Mouse (Mus musculus) heart, embryonic 11.5 days (tissue): ENCODE data around the gene Zcrb1. TPM values are rescaled to one million over a fixed set of nuclear protein-coding genes. Genes with fewer than 3 reads are reported as not detected.
A peak's percentile ranks its signal among the peaks of the same experiment; 100 is the strongest.
"Not testable (repeated sequence)": the region's sequence is repeated elsewhere in the genome, so short reads cannot be mapped to it uniquely, and the experiment has no call there.

Experiments
- ATAC-seq: fragments of 200-750 bp; cut with Nextera tagmentation; replicated peaks from 2 replicates; pipeline ENCODE4 v1.8.0; 2017; ENCODE audit warnings: moderate library complexity; ENCODE audit not compliant: insufficient number of reproducible peaks, low FRiP score, low TSS enrichment
- H3K27ac ChIP-seq: fragments of 300-500 bp; sonication (generic); 2 replicates; pipeline ENCODE4 v1.5.1; 2014; ENCODE audit warnings: mild to moderate bottlenecking, low read depth, low read length
- H3K27me3 ChIP-seq: fragments of 300-500 bp; sonication (generic); 2 replicates; pipeline ENCODE4 v1.6.1; 2014; ENCODE audit warnings: mild to moderate bottlenecking, low read length, mixed read lengths; ENCODE audit not compliant: control insufficient read depth, insufficient read depth
- H3K36me3 ChIP-seq: fragments of 300-500 bp; sonication (generic); 2 replicates; pipeline ENCODE4 v1.6.1; 2014; ENCODE audit warnings: mild to moderate bottlenecking, low read length, moderate library complexity, mixed read lengths; ENCODE audit not compliant: control insufficient read depth, insufficient read depth
- H3K4me1 ChIP-seq: fragments of 300-500 bp; sonication (generic); 2 replicates; pipeline ENCODE4 v1.6.1; 2014; ENCODE audit warnings: low read length; ENCODE audit not compliant: control insufficient read depth, insufficient read depth
- H3K4me2 ChIP-seq: fragments of 300-500 bp; sonication (generic); 2 replicates; pipeline ENCODE4 v1.6.1; 2014; ENCODE audit warnings: mild to moderate bottlenecking, moderate library complexity
- H3K4me3 ChIP-seq: fragments of 300-500 bp; sonication (generic); 2 replicates; pipeline ENCODE4 v1.5.1; 2014; ENCODE audit warnings: low read depth, low read length
- H3K9ac ChIP-seq: fragments of 300-500 bp; sonication (generic); 2 replicates; pipeline ENCODE4 v1.6.1; 2014; ENCODE audit warnings: mild to moderate bottlenecking, low read depth, low read length, moderate library complexity
- H3K9me3 ChIP-seq: fragments of 300-500 bp; sonication (generic); replicated peaks from 2 replicates; pipeline ENCODE4 v1.6.1; 2016; ENCODE audit warnings: low read length; ENCODE audit not compliant: control insufficient read depth
- WGBS: fragments of 180-500 bp; shearing (Covaris S2); extraction: QIAGEN DNeasy Blood & Tissue Kit; methylation state at CpG from one replicate; pipeline ENCODE4 v1.1.7; 2014; ENCODE audit not compliant: insufficient replicate concordance; 5-methylcytosine and 5-hydroxymethylcytosine counted together
- polyA plus RNA-seq: library from polyadenylated mRNA; unstranded; fragments of >200 nt; fragmentation: Nextera tagmentation; extraction: Ambion mirVana; gene quantifications from 2 replicates; pipeline ENCODE4 v1.2.1, GENCODE M21; 2014

The Zcrb1 gene
- polyA plus RNA-seq, 1 experiment from 2014 or later, result 135 TPM

DNA sequence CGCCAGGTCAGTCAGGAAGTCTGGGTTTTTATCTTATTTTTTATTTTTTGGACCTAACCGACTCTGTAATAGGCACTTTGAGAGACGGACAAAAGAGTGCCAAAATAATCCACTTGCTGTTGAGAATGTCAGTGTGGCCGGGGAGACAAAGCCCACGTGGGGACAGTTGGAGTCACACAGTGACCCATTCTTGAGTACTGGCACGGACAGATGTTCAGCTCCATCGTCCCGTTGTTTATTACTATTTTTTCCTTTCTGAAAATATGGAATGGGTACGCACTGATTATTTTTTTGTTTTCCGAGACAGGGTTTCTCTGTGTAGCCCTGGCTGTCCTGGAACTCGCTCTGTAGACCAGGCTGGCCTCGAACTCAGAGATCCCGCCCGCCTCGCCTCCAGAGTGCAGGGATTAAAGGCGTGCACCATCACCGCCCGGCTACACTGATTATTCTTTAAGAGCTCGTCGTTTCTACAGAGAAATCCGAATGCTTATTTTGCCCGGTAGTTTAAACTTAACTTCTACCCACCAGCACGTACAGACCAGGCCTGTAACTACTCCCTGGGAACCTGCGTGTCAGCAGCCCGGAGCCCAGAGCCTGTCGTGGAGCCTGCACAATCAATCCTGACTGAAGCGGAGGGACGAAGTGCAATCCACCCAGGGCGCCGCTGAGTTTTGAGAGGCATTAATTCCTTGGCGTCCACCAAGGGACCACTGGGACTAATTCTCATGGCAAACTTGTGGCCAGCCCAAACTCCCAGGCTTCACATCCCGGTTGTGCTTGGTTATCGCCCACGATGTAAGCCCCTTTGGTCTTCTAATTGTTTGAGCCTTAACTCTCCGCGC lies 786 bp upstream of the Zcrb1 start:
- H3K27me3 ChIP-seq, result no peaks in the 10 kb centered on the region
- WGBS, result 3% methylated on average over 36 of the region's 36 CpGs
- H3K4me2 ChIP-seq, result peak overlapping the region; percentile 77
- H3K9ac ChIP-seq, result peak overlapping the region; percentile 96
- peak overlapping the region; percentile 75 for H3K27ac ChIP-seq
- H3K4me1 ChIP-seq, result peaks cover 19% of the 10 kb centered on the region
- 0 out of 2 replicates have a peak, but pooled peaks have one; percentile 3 for ATAC-seq
- no peaks in the 10 kb centered on the region; the same call in 1 of the 2 replicates for H3K36me3 ChIP-seq
- H3K4me3 ChIP-seq, result peak overlapping the region; percentile 93
- H3K9me3 ChIP-seq, result no peaks in the 10 kb centered on the region

DNA sequence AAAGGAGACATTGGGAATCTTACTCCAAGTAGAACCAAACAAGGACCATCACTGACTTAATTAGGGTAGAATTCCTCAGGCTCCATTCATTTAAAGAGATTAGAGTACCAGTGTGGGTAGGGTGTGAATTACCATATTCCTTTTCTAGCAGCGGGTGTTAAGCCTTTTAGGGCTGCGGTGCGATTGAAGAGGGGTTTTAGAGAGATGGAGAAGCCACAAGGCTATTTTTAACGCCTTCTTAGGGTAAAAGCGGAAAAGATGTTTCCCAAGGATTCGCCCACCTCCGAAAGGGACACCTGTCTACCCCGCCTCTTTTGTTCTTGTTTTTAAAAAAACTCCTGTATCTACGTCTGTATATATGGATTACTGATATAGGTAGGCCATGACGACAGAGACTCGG lies 865 bp downstream of the Zcrb1 start:
- no peak for ATAC-seq
- peaks cover 19% of the 10 kb centered on the region for H3K4me1 ChIP-seq
- peak overlapping the region; percentile 93 for H3K4me3 ChIP-seq
- no peak overlapping the region for H3K27ac ChIP-seq
- no peaks in the 10 kb centered on the region for H3K9me3 ChIP-seq
- peak overlapping the region; percentile 77 for H3K4me2 ChIP-seq
- no peaks in the 10 kb centered on the region for H3K27me3 ChIP-seq
- 2% methylated on average over 11 of the region's 11 CpGs for WGBS
- H3K36me3 ChIP-seq, result no peaks in the 10 kb centered on the region; the same call in 1 of the 2 replicates
- peak overlapping the region; percentile 96 for H3K9ac ChIP-seq

DNA sequence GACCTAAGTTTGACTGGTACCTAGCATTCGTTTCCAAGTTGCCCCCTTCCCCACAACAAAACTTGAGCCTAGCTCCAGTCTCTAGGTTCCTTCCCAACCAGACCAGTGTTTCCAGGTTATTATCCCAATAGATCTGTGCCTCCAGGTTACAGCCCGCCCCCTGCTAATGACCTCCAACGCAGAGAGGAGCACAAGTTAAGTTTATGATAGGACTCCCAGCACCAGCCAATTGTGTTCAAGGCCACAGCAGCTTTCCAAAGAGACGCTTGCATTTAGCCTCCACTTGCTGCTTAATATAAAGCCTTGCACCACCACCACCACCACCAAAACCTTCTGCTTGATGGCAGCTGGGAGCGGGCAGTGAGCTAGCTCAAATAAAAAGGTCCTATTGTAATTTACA lies 16.8 kb downstream of the Zcrb1 start:
- no peak for ATAC-seq
- no peak overlapping the region for H3K9ac ChIP-seq
- no peak overlapping the region for H3K4me2 ChIP-seq
- WGBS, result 63% methylated on average over 5 of the region's 5 CpGs
- no peaks in the 10 kb centered on the region for H3K27me3 ChIP-seq
- no peaks in the 10 kb centered on the region for H3K9me3 ChIP-seq
- H3K4me1 ChIP-seq, result no peaks in the 10 kb centered on the region
- H3K36me3 ChIP-seq, result peaks cover 3% of the 10 kb centered on the region; the same call in 1 of the 2 replicates
- no peak overlapping the region for H3K27ac ChIP-seq
- H3K4me3 ChIP-seq, result no peak overlapping the region

DNA sequence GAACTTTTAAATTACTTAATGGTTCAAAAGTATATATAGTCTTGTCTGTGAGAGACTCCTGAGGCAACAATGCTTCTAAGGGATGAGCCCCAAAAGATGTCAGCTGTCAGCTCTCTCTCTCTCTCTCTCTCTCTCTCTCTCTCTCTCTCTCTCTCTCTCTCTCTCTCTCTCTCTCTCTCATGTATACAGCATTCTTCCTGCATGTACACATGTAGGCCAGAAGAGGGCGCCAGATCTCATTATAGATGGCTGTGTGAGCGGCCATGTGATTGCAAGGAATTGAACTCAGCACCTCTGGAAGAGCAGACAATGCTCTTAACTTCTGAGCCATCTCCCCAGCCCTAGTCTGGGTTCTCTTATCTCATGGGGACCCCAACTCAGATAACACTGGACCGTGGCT lies 19.0 kb downstream of the Zcrb1 start:
- Histone ChIP-seq H3K4me1 (no peaks in the 10 kb centered on the region), H3K27me3 (no peaks in the 10 kb centered on the region), H3K36me3 (no peaks in the 10 kb centered on the region), H3K9me3 (no peaks in the 10 kb centered on the region), H3K4me3 (no peak overlapping the region), H3K27ac (no peak overlapping the region), H3K4me2 (no peak overlapping the region), H3K9ac (no peak overlapping the region)
- no peak for ATAC-seq
- 65% methylated on average over 3 of the region's 3 CpGs for WGBS

DNA sequence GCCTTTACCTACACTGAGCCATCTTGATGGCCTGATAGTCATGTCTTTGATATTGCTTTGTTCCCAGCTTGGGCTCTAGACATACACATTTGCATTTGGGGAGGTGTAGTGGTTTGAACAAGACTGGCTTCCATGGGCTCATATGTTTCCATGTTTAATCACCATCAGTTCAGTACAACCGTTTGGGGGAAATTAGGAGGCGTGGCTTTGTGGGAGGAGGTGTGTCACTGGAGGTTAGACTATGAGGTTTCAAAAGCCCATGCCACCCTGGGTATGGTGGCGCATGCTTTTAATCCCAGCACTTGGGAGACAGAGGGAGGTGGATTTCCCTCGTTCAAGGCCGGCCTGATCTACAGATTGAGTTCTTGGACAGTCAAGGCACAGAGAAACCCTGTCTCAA lies 22.4 kb downstream of the Zcrb1 start:
- Histone ChIP-seq H3K4me1 (no peaks in the 10 kb centered on the region), H3K9ac (no peak overlapping the region), H3K27me3 (no peaks in the 10 kb centered on the region), H3K4me2 (no peak overlapping the region), H3K36me3 (no peaks in the 10 kb centered on the region), H3K4me3 (no peak overlapping the region), H3K9me3 (no peaks in the 10 kb centered on the region), H3K27ac (no peak overlapping the region)
- no peak for ATAC-seq
- 93% methylated on average over 5 of the region's 5 CpGs for whole genome bisulfite sequencing

DNA sequence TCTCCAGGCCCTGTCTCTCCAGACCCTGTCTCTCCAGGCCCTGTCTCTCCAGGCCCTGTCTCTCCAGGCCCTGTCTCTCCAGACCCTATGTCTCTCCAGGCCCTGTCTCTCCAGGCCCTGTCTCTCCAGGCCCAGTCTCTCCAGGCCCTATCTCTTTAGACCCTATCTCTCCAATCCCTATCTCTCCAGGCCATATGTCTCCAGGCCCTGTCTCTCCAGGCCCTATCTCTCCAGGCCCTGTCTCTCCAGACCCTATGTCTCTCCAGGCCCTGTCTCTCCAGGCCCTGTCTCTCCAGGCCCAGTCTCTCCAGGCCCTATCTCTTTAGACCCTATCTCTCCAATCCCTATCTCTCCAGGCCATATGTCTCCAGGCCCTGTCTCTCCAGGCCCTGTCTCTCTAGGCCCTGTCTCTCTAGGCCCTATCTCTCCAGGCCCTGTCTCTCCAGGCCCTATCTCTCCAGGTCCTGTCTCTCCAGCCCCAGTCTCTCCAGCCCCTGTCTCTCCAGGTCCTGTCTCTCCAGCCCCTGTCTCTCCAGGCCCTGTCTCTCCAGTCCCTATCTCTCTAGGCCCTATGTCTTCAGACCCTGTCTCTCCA lies 25.5 kb downstream of the Zcrb1 start:
- H3K4me1 ChIP-seq, H3K36me3 ChIP-seq, H3K9ac ChIP-seq, ATAC-seq, H3K4me3 ChIP-seq, H3K9me3 ChIP-seq, H3K27me3 ChIP-seq, H3K27ac ChIP-seq, H3K4me2 ChIP-seq: not testable (repeated sequence)

DNA sequence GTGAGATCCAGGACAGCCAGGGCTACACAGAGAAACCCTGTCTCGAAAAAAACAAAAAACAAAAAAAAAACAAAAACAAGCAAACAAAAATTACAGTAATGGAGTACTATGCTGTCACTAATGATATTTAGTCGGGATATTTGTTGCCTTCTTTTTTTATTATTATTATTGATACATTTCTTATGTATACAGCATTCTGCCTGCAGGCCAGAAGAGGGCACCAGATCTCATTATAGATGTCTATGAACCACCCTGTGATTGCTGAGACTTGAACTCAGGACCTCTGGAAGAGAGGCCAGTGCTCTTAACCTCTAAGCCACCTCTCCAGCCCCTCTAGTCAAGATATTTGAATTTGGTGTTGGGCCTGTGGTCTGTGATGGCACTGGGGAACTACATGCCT lies 26.3 kb downstream of the Zcrb1 start:
- no peak overlapping the region for H3K9ac ChIP-seq
- no peaks in the 10 kb centered on the region; the same call in 1 of the 2 replicates for H3K4me1 ChIP-seq
- H3K27ac ChIP-seq, result no peak overlapping the region
- ATAC-seq, result no peak
- no peaks in the 10 kb centered on the region for H3K9me3 ChIP-seq
- no peak overlapping the region for H3K4me2 ChIP-seq
- no peaks in the 10 kb centered on the region for H3K27me3 ChIP-seq
- no peaks in the 10 kb centered on the region for H3K36me3 ChIP-seq
- 79% methylated on average over 2 of the region's 2 CpGs for WGBS
- H3K4me3 ChIP-seq, result no peak overlapping the region

DNA sequence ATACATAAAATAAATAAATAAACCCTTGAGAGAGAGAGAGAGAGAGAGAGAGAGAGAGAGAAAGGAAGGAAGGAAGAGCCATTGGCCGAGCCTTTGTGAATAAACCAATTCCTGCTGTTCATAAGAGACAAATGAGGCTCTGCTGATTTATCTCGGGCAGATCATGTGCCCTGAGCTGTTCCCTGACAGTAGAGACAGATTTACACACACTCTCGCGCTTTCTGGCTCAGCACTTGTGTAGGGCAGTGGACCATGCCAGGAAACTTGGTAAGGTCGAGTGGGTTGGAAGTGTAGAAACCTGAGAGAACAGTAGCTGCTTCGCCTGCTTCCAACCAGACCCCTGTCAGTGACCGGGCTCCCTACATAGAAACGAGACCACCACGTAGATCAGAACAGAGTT lies 29.6 kb downstream of the Zcrb1 start:
- WGBS, result 65% methylated on average over 9 of the region's 9 CpGs
- Histone ChIP-seq H3K4me2 (no peak overlapping the region), H3K9ac (no peak overlapping the region), H3K36me3 (no peaks in the 10 kb centered on the region), H3K27me3 (no peaks in the 10 kb centered on the region), H3K4me3 (no peak overlapping the region), H3K9me3 (no peaks in the 10 kb centered on the region), H3K4me1 (no peaks in the 10 kb centered on the region; the same call in 1 of the 2 replicates), H3K27ac (no peak overlapping the region)
- ATAC-seq, result no peak
